Mouse (Mus musculus) yolk sac, embryonic 10.5 days (tissue): Measurements from ENCODE around the gene Dbnl.

Source experiments
- DNase-seq: peaks from one replicate; pipeline ENCODE4 v3.0.0-alpha.2; 2017; ENCODE audit warnings: low spot score

Gene Dbnl

DNA sequence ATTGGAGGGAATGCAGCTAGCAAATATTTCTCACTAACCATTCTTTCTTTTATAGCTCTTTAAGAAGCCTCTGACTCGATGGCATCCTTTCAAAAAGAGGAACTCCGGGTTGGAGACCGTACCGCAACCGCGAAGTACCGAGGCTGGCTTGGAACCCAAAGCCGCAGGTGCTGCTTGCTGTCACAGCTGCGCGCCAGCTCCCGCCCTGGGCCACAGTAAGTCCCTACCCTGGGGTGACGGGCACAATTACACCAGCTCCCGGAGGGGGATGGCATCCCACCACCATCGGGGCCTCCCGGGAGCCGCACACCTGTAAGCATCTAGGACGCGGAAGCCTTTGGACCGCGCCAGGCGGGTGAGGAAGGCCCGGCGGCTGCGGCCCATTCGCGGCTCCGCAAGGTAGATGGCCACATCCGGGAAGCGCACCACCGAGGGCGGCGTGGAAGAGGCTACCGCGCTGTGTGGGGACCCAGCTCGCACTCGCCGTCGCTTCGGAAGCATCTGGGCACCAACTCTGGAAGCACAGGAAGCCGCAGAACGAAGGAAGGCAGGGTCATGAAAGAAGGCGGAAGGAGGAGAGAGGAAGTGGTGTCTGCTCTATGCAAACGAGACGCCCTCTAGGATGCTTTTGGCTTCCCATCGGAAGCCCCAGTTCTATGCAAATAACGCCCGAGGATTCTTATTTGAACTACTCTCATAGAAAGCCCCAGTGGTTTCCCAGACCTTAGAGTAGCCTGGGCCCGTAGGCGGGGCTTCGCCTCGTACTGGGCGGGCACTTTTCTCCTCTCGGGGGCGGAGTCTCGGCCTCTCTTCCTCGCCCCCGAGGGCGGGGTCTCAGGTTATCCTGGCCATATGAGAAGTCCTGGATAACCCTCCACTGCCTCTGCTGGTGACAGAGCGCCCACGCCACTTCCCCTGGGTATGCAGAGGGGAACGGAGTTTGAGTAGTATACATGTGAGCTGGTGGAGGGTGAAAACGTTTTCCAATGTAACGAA lies 49.3 kb downstream of the Dbnl start, which contains the start of gene Polm:
TSS of gene Polm (minus strand) at position 766 of the 996 bp plus-strand sequence.
- peak; percentile 94 for DNase-seq

DNA sequence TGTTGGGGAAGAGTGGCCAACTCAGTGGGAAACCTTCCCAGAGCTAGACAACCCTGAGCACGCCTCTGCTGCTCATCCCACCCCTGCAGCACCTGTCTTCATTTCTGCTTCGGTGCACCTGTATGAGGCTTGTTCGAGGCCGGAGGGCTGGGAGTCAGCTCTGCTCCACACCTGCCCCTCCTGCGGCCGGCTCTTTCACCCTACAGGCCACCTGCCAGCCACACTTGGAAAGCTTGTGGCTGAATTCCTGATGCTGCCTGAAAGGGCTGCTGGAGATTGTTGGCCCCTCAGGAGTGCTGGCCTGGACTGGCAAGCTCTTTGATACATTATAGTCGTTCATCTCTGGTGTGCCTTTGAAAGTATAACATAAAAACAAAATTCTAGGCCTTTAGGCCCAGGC lies 52.1 kb downstream of the Dbnl start:
- no peak for DNase-seq

DNA sequence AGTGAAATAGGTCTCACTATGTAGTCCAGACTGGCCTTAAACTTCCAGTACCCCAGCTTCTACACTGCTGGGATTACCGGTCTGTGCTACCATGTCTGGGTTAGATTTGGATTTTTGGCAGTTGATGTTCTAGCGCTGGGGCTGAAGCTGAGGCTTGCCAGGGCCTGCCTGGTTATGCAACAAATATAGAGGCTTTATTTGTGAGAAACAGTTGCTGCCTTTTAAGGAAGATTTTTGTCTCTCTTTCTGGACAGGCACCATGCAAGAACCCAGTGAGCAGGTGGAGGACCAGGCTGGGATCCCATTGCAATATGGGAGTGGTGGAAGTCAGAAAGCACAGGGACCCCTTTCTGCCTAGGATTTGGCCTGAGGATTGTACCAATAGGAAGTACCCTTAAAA lies 53.5 kb downstream of the Dbnl start:
- DNase-seq, result no peak

DNA sequence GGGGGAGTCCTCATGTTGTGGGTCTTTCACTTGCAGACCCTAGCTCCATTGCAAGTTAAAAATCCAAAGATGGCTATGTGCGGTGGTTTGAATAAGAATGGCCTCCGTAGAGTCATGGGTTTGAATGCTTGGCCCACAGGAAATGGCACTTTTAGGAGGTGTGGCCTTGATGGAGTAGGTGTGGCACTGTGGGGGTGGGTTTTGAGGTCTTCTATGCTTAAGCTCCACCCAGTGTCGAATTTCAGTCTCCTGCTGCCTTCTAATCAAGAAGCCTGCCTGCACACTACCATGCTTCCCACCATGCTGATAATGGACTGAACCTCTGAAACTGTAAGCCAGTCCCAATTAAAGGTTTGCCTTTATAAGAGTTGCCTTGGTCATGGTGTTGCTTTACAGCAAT lies 54.8 kb downstream of the Dbnl start:
- DNase-seq, result no peak

DNA sequence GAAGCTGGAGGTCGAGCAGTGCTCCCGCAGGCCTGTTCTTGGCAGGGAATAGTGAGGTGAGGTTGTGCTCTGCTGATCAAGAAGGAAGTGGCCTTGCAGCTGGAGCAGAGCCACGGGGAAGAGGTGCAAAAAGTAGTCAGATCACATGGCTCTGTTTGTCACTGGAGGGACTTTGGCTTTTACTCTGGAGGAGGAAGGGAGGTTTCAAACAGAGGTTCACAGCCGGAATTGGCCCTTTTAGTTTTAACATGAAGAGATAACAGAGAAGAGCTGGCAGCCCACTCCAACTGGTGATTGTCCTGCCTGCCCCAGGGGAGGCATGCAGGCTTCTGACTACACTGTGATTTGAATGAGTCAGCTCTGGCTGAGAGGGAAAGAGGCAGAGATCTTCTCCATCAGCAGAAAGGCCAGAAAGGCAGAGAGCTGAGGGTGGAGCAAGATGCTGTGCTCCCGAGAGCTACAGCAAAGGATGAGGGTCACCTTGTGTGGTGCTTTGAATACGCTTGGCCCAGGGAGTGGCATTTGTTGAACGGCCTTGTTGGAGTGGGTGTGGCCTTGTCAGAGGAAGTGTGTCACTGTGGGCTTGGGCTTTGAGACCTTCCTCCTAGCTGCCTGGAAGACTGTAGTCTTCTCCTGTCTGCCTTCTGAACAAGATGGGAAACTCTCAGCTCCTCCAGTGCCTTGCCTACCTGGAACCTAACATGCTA lies 58.5 kb downstream of the Dbnl start:
- DNase-seq, result peak; percentile 36

DNA sequence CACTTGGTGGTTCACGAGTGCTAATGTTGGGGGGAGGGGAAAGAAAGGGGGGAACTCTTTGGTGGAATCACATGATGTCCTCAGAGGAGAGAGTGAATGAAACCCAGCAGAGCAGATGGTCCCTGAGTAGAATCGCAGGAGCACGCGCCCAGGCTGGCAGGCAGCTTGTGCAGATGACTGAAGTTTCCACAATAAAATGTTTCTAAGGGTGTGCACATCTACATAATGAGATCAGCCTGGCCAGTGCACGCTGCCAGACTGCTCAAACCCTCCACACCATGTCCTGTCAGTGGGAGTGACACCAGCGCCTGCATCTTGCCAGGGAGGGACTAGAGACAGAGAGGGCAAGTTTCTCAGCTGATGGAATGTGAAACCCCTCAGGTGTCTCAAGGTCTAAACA lies 60.5 kb downstream of the Dbnl start:
- no peak for DNase-seq

DNA sequence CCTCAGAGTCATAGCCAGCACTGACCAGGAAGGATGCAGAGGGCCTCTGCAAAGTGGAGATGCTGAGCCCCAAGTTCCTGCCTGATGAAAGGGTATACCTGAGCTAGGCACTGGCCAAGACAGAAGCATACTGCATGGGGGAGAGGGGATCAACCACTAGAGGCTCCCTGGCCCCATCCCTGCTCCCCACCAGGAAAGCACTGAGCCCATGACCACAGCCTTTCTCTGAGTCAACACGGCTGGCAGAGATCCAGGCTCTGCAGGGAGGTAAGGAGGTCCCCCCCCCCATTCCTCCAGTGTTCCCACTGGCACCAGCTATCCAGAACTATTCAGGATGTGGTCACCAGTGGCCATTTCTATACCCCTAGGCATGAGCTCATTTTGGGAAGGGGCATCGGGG lies 61.0 kb downstream of the Dbnl start:
- no peak for DNase-seq

DNA sequence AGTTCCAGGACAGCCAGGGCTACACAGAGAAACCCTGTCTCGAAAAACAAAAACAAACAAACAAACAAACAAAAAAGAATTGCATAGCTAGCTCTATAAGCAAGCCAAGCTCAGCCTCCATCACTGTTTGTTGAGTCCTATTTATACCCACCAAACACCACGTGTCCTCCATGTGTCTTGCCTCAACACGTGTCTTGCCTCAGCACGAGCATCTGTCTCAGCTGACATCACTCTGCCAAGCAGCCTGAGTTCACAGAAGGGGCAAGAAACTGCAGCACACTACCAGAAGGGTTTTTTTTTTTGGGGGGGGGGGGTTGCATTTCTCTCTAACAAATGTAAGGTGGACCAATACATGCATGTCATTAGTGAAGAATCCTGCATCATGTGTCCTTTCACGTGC lies 62.2 kb downstream of the Dbnl start:
- no peak for DNase-seq
